Mouse (Mus musculus): ENCODE data around the gene Dhx16. TPM values are rescaled to one million over a fixed set of nuclear protein-coding genes. Genes with fewer than 3 reads are reported as not detected.
A peak's percentile ranks its signal among the peaks of the same experiment; 100 is the strongest.
"Not testable (repeated sequence)": the region's sequence is repeated elsewhere in the genome, so short reads cannot be mapped to it uniquely, and the experiment has no call there.

Gene Dhx16
- polyA plus RNA-seq, 1 experiment from 2014 or later: 33.5 TPM

GRCm38 (mm10) chr17:35932608-35933007, 53.0 kb downstream of the Dhx16 start:
- H3K4me1 ChIP-seq (replicated peaks; ENCODE audit: control insufficient read depth, insufficient read depth, low read length): no peaks in the 10 kb centered on the region
- ATAC-seq (ENCODE audit: low FRiP score) (no peak), DNase-seq (ENCODE audit: low spot score) (no peak)
- no peak overlapping the region for H3K9ac ChIP-seq (ENCODE audit: low read depth, low read length)
- H3K9me3 ChIP-seq (ENCODE audit: control insufficient read depth, low read length): no peaks in the 10 kb centered on the region
- H3K4me3 ChIP-seq (ENCODE audit: low read depth, low read length): no peak overlapping the region
- H3K4me2 ChIP-seq (replicated peaks; ENCODE audit: low read depth, low read length): no peak overlapping the region
- H3K36me3 ChIP-seq (ENCODE audit: control insufficient read depth, insufficient read depth, low read length): peaks cover 17% of the 10 kb centered on the region
- H3K27ac ChIP-seq (ENCODE audit: low read depth, low read length): no peak overlapping the region
- WGBS: 92% methylated on average over 4 of the region's 4 CpGs
- no peaks in the 10 kb centered on the region for H3K27me3 ChIP-seq (ENCODE audit: control insufficient read depth, insufficient read depth, low read length)

DNA sequence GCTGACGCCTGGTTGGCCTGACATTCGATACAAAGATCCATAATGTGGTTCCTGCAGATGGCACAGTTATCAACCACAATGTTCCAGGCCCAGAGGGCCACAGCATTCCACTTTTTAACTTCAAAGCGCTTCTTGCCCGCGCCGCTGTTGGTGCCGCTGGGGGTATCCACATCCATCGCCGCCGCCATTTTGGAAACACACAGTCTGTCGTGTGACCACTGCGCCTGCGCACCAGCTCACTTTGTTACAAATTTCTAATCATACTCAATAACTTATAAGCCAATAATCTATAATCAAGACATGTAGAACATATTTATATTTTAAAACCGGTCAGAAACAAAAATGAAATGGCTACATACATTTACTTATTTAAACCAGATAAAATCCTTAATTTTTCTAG, 56.1 kb downstream of the Dhx16 start:
- H3K4me3 ChIP-seq (ENCODE audit: low read depth, low read length); H3K36me3 ChIP-seq (ENCODE audit: control insufficient read depth, insufficient read depth, low read length); DNase-seq (ENCODE audit: low spot score); H3K9me3 ChIP-seq (ENCODE audit: control insufficient read depth, low read length); H3K27me3 ChIP-seq (ENCODE audit: control insufficient read depth, insufficient read depth, low read length); ATAC-seq (ENCODE audit: low FRiP score); H3K27ac ChIP-seq (ENCODE audit: low read depth, low read length); H3K4me2 ChIP-seq (replicated peaks; ENCODE audit: low read depth, low read length); H3K4me1 ChIP-seq (replicated peaks; ENCODE audit: control insufficient read depth, insufficient read depth, low read length); H3K9ac ChIP-seq (ENCODE audit: low read depth, low read length): not testable (repeated sequence)
- WGBS: 90% methylated on average over 14 of the region's 14 CpGs

- Histone ChIP-seq H3K4me3 (ENCODE audit: low read depth, low read length) (no peak overlapping the region), H3K9ac (ENCODE audit: low read depth, low read length) (no peak overlapping the region), H3K4me2 (replicated peaks; ENCODE audit: low read depth, low read length) (no peak overlapping the region), H3K9me3 (ENCODE audit: control insufficient read depth, low read length) (no peaks in the 10 kb centered on the region), H3K4me1 (replicated peaks; ENCODE audit: control insufficient read depth, insufficient read depth, low read length) (no peaks in the 10 kb centered on the region), H3K27me3 (ENCODE audit: control insufficient read depth, insufficient read depth, low read length) (no peaks in the 10 kb centered on the region), H3K36me3 (ENCODE audit: control insufficient read depth, insufficient read depth, low read length) (no peaks in the 10 kb centered on the region), H3K27ac (ENCODE audit: low read depth, low read length) (no peak overlapping the region)
- ATAC-seq (ENCODE audit: low FRiP score) (peak; percentile 56; the same call in 1 of the 2 replicates), DNase-seq (ENCODE audit: low spot score) (peak; percentile 73)
- WGBS: 44% methylated on average over 2 of the region's 2 CpGs
These were observed 58.2 kb downstream of the Dhx16 start for GRCm38 (mm10) chr17:35937700-35938348.

GRCm38 (mm10) chr17:35939108-35939507, 59.5 kb downstream of the Dhx16 start:
- Histone ChIP-seq H3K27me3 (ENCODE audit: control insufficient read depth, insufficient read depth, low read length) (no peaks in the 10 kb centered on the region), H3K9ac (ENCODE audit: low read depth, low read length) (no peak overlapping the region), H3K27ac (ENCODE audit: low read depth, low read length) (no peak overlapping the region), H3K9me3 (ENCODE audit: control insufficient read depth, low read length) (no peaks in the 10 kb centered on the region), H3K36me3 (ENCODE audit: control insufficient read depth, insufficient read depth, low read length) (no peaks in the 10 kb centered on the region), H3K4me1 (replicated peaks; ENCODE audit: control insufficient read depth, insufficient read depth, low read length) (no peaks in the 10 kb centered on the region), H3K4me2 (replicated peaks; ENCODE audit: low read depth, low read length) (no peak overlapping the region), H3K4me3 (ENCODE audit: low read depth, low read length) (no peak overlapping the region)
- DNase-seq (ENCODE audit: low spot score) (no peak), ATAC-seq (ENCODE audit: low FRiP score) (no peak)
- 50% methylated on average over 2 of the region's 2 CpGs for WGBS

GRCm38 (mm10) chr17:35939941-35940340, 60.3 kb downstream of the Dhx16 start:
- Histone ChIP-seq H3K4me3 (ENCODE audit: low read depth, low read length) (no peak overlapping the region), H3K27me3 (ENCODE audit: control insufficient read depth, insufficient read depth, low read length) (no peaks in the 10 kb centered on the region), H3K9me3 (ENCODE audit: control insufficient read depth, low read length) (no peaks in the 10 kb centered on the region), H3K36me3 (ENCODE audit: control insufficient read depth, insufficient read depth, low read length) (no peaks in the 10 kb centered on the region), H3K4me2 (replicated peaks; ENCODE audit: low read depth, low read length) (no peak overlapping the region), H3K9ac (ENCODE audit: low read depth, low read length) (no peak overlapping the region), H3K4me1 (replicated peaks; ENCODE audit: control insufficient read depth, insufficient read depth, low read length) (no peaks in the 10 kb centered on the region), H3K27ac (ENCODE audit: low read depth, low read length) (no peak overlapping the region)
- no peak for DNase-seq (ENCODE audit: low spot score)
- no peak for ATAC-seq (ENCODE audit: low FRiP score)
- WGBS: 56% methylated on average over 1 of the region's 1 CpGs

MicroRNAs within 50 kb of the gene (microRNA counts, 519-probe panel; counts per million panel counts)
- microRNA mmu-miR-1894-3p (not detected), microRNA mmu-miR-1894-5p (not detected)

Other genes starting within 250 kb of the Dhx16 start
- 0.32 TPM in 1 of 2 replicates, not detected in the other for gene Mucl3, start 236.1 kb upstream of the Dhx16 start, polyA plus RNA-seq (2014; fragmentation: Nextera tagmentation; extraction: Ambion mirVana)
- 6.9 and 8.7 TPM in 2 replicates for gene Vars2, start 212.2 kb upstream of the Dhx16 start, polyA plus RNA-seq (2014; fragmentation: Nextera tagmentation; extraction: Ambion mirVana)
- 37.8 and 41.4 TPM in 2 replicates for gene Gtf2h4, start 206.1 kb upstream of the Dhx16 start, polyA plus RNA-seq (2014; fragmentation: Nextera tagmentation; extraction: Ambion mirVana)
- 69.9 and 78.8 TPM in 2 replicates for gene Ddr1, start 175.2 kb upstream of the Dhx16 start, polyA plus RNA-seq (2014; fragmentation: Nextera tagmentation; extraction: Ambion mirVana)
- gene Ier3, start 58.1 kb upstream of the Dhx16 start, polyA plus RNA-seq (2014; fragmentation: Nextera tagmentation; extraction: Ambion mirVana): 3.6 and 4.0 TPM in 2 replicates
- 48.1 and 50.0 TPM in 2 replicates for gene Flot1, start 56.6 kb upstream of the Dhx16 start, polyA plus RNA-seq (2014; fragmentation: Nextera tagmentation; extraction: Ambion mirVana)
- 1,599 and 1,667 TPM in 2 replicates for gene Tubb5, start 41.5 kb upstream of the Dhx16 start, polyA plus RNA-seq (2014; fragmentation: Nextera tagmentation; extraction: Ambion mirVana)
- 16.8 and 17.3 TPM in 2 replicates for gene Mdc1, start 38.3 kb upstream of the Dhx16 start, polyA plus RNA-seq (2014; fragmentation: Nextera tagmentation; extraction: Ambion mirVana)
- gene Nrm, start 18.5 kb upstream of the Dhx16 start, polyA plus RNA-seq (2014; fragmentation: Nextera tagmentation; extraction: Ambion mirVana): 49.2 and 51.0 TPM in 2 replicates
- gene Ppp1r18, start 14.2 kb upstream of the Dhx16 start, polyA plus RNA-seq (2014; fragmentation: Nextera tagmentation; extraction: Ambion mirVana): 27.6 and 31.3 TPM in 2 replicates
- gene 2310061I04Rik, start 17.6 kb downstream of the Dhx16 start, polyA plus RNA-seq (2014; fragmentation: Nextera tagmentation; extraction: Ambion mirVana): 23.6 and 25.2 TPM in 2 replicates
- 200 and 243 TPM in 2 replicates for gene Atat1, start 30.3 kb downstream of the Dhx16 start, polyA plus RNA-seq (2014; fragmentation: Nextera tagmentation; extraction: Ambion mirVana)
- gene Mrps18b, start 36.6 kb downstream of the Dhx16 start, polyA plus RNA-seq (2014; fragmentation: Nextera tagmentation; extraction: Ambion mirVana): 67.4 and 68.4 TPM in 2 replicates
- 42.6 and 49.8 TPM in 2 replicates for gene Ppp1r10, start 36.6 kb downstream of the Dhx16 start, polyA plus RNA-seq (2014; fragmentation: Nextera tagmentation; extraction: Ambion mirVana)
- gene Abcf1, start 89.9 kb downstream of the Dhx16 start, polyA plus RNA-seq (2014; fragmentation: Nextera tagmentation; extraction: Ambion mirVana): 97.8 and 117 TPM in 2 replicates
- 28.0 and 29.8 TPM in 2 replicates for gene Gnl1, start 100.0 kb downstream of the Dhx16 start, polyA plus RNA-seq (2014; fragmentation: Nextera tagmentation; extraction: Ambion mirVana)
- 39.6 and 45.2 TPM in 2 replicates for gene Prr3, start 100.4 kb downstream of the Dhx16 start, polyA plus RNA-seq (2014; fragmentation: Nextera tagmentation; extraction: Ambion mirVana)
- 4.1 and 5.9 TPM in 2 replicates for gene H2-T24, start 140.7 kb downstream of the Dhx16 start, polyA plus RNA-seq (2014; fragmentation: Nextera tagmentation; extraction: Ambion mirVana)
- 3.0 and 4.0 TPM in 2 replicates for gene H2-T23, start 153.0 kb downstream of the Dhx16 start, polyA plus RNA-seq (2014; fragmentation: Nextera tagmentation; extraction: Ambion mirVana)
- 7.0 and 8.3 TPM in 2 replicates for gene H2-T22, start 162.9 kb downstream of the Dhx16 start, polyA plus RNA-seq (2014; fragmentation: Nextera tagmentation; extraction: Ambion mirVana)
- gene Gm6034, start 163.1 kb downstream of the Dhx16 start, polyA plus RNA-seq (2014; fragmentation: Nextera tagmentation; extraction: Ambion mirVana): not detected in 2 replicates
- not detected in 2 replicates for gene Gm11127, start 178.6 kb downstream of the Dhx16 start, polyA plus RNA-seq (2014; fragmentation: Nextera tagmentation; extraction: Ambion mirVana)
- gene Gm19684, start 241.9 kb downstream of the Dhx16 start, polyA plus RNA-seq (2014; fragmentation: Nextera tagmentation; extraction: Ambion mirVana): not detected in 2 replicates
- not detected in 2 replicates for gene Gm7030, start 249.6 kb downstream of the Dhx16 start, polyA plus RNA-seq (2014; fragmentation: Nextera tagmentation; extraction: Ambion mirVana)